In genomic region chr6:53221668-53222005, GRCm38 (mm10) we compare ENCODE assay signal across 28 mouse cellular contexts.
DNase-seq lines count a peak whose midpoint lies in the region; ATAC-seq and TF ChIP-seq lines count a peak whose summit lies in the region.
"Had no signal": no experiment of that assay in that cellular context is flagged by ENCODE, and none has a peak within 500 bp of the region (broad histone marks: within the 10 kb centered on the region; RNA-seq: fewer than 3 reads in every experiment).

No protein-coding gene starts in this region.

- H3K36me3 ChIP-seq in neural tube, embryonic 12.5 days = no peaks in the 10 kb centered on the region
- no peaks in the 10 kb centered on the region for H3K36me3 ChIP-seq in forebrain, postnatal 0 days (ENCODE audit: insufficient read depth)
- no peaks in the 10 kb centered on the region for H3K36me3 ChIP-seq in intestine, embryonic 16.5 days (ENCODE audit: control insufficient read depth, insufficient read depth, low read length)
- H3K36me3 ChIP-seq: embryonic facial prominence, embryonic 12.5 days; heart, embryonic 12.5 days; hindbrain, embryonic 15.5 days; liver, embryonic 12.5 days had no signal

- 27% methylated on average over 4 of the region's 4 CpGs for WGBS in neural tube, embryonic 12.5 days
- 15% methylated on average over 4 of the region's 4 CpGs for WGBS in forebrain, postnatal 0 days
- WGBS in intestine, embryonic 16.5 days = 85% methylated on average over 4 of the region's 4 CpGs

- H3K27ac ChIP-seq in neural tube, embryonic 12.5 days = no peak overlapping the region
- no peak overlapping the region for H3K27ac ChIP-seq in forebrain, postnatal 0 days (ENCODE audit: low read depth, low read length)
- H3K27ac ChIP-seq in intestine, embryonic 16.5 days (ENCODE audit: low read length) = no peak overlapping the region
- H3K27ac ChIP-seq: embryonic facial prominence, embryonic 12.5 days; hindbrain, embryonic 15.5 days; layer of hippocampus, adult 2 months; liver, embryonic 12.5 days had no signal

- H3K9ac ChIP-seq in neural tube, embryonic 12.5 days = no peak overlapping the region
- no peak overlapping the region for H3K9ac ChIP-seq in forebrain, postnatal 0 days
- H3K9ac ChIP-seq in intestine, embryonic 16.5 days (ENCODE audit: low read depth, low read length) = no peak overlapping the region
- H3K9ac ChIP-seq: embryonic facial prominence, embryonic 12.5 days; heart, embryonic 12.5 days; hindbrain, embryonic 15.5 days; liver, embryonic 12.5 days; liver, postnatal 0 days had no signal

- H3K9me3 ChIP-seq in neural tube, embryonic 12.5 days = no peaks in the 10 kb centered on the region
- H3K9me3 ChIP-seq in forebrain, postnatal 0 days (ENCODE audit: low read length) = no peaks in the 10 kb centered on the region
- H3K9me3 ChIP-seq in intestine, embryonic 16.5 days (ENCODE audit: control insufficient read depth, low read length) = no peaks in the 10 kb centered on the region
- H3K9me3 ChIP-seq: embryonic facial prominence, embryonic 12.5 days; heart, embryonic 12.5 days; hindbrain, embryonic 15.5 days; liver, embryonic 12.5 days; megakaryocyte, embryonic 14.5 days had no signal

- peak; percentile 63; the same call in 1 of the 2 replicates for ATAC-seq in neural tube, embryonic 12.5 days (ENCODE audit: low FRiP score, low read depth)
- no peak for ATAC-seq in forebrain, postnatal 0 days
- no peak for ATAC-seq in intestine, embryonic 16.5 days
- ATAC-seq: liver, embryonic 12.5 days; liver, postnatal 0 days had no signal

- H3K4me1 ChIP-seq in neural tube, embryonic 12.5 days = peaks cover 17% of the 10 kb centered on the region
- peaks cover 10% of the 10 kb centered on the region; the same call in 1 of the 2 replicates for H3K4me1 ChIP-seq in forebrain, postnatal 0 days (ENCODE audit: insufficient read depth)
- H3K4me1 ChIP-seq in intestine, embryonic 16.5 days (ENCODE audit: control insufficient read depth, insufficient read depth, low read length) = no peaks in the 10 kb centered on the region
- H3K4me1 ChIP-seq: embryonic facial prominence, embryonic 12.5 days; liver, embryonic 12.5 days had no signal

- TF ChIP-seq CTCF in forebrain, postnatal 0 days (IDR thresholded peaks at IDR 0.05; ENCODE audit: low read depth) = no peak

- no peak overlapping the region for H3K4me2 ChIP-seq in neural tube, embryonic 12.5 days (replicated peaks)
- H3K4me2 ChIP-seq in forebrain, postnatal 0 days (ENCODE audit: low read depth) = 0 out of 2 replicates have a peak overlapping the region, but pooled peaks have one; percentile 26
- H3K4me2 ChIP-seq in intestine, embryonic 16.5 days (ENCODE audit: low read depth, low read length) = no peak overlapping the region
- H3K4me2 ChIP-seq: embryonic facial prominence, embryonic 12.5 days; heart, embryonic 12.5 days; liver, embryonic 12.5 days had no signal

- intact Hi-C loops in heart, postnatal 25 days (cut with DNase I) = no loop called here

- DNase-seq in heart, adult 11 months = peak; percentile 23
- DNase-seq in heart, postnatal 25 days (ENCODE audit: low spot score) = no peak
- DNase-seq in neural tube, embryonic 10.5 days (ENCODE audit: extremely low spot score, low spot score) = no peak
- DNase-seq in forebrain, postnatal 0 days = no peak
- DNase-seq in Muller cell, postnatal 12 days (ENCODE audit: inconsistent ontology term) = no peak
- no peak for DNase-seq in lung, postnatal 36 days
- DNase-seq: adrenal gland, adult 8-10 months; cerebellum, adult 11 months; cerebellum, adult 9-11 months; embryo, embryonic 11 days; gastrocnemius, postnatal 14 days; heart, adult 18-20 months; kidney, adult 2 months; kidney, postnatal 36 days; left cerebral cortex, postnatal 4 days; liver, postnatal 0 days; lung, postnatal 4 days; thymus, adult 2 months; thymus, postnatal 36 days had no signal

- no peak overlapping the region for H3K4me3 ChIP-seq in neural tube, embryonic 12.5 days
- H3K4me3 ChIP-seq in forebrain, postnatal 0 days (ENCODE audit: low read depth, low read length) = no peak overlapping the region
- H3K4me3 ChIP-seq in intestine, embryonic 16.5 days (ENCODE audit: low read length) = no peak overlapping the region
- H3K4me3 ChIP-seq: embryonic facial prominence, embryonic 12.5 days; heart, embryonic 12.5 days; hindbrain, embryonic 15.5 days; layer of hippocampus, adult 2 months; liver, embryonic 12.5 days; megakaryocyte, embryonic 14.5 days had no signal

- no peaks in the 10 kb centered on the region for H3K27me3 ChIP-seq in neural tube, embryonic 12.5 days (replicated peaks)
- H3K27me3 ChIP-seq in forebrain, postnatal 0 days (ENCODE audit: insufficient read depth, low read length) = no peaks in the 10 kb centered on the region
- no peaks in the 10 kb centered on the region for H3K27me3 ChIP-seq in intestine, embryonic 16.5 days (replicated peaks; ENCODE audit: control insufficient read depth, insufficient read depth, low read length)
- H3K27me3 ChIP-seq: CH12.LX; embryonic facial prominence, embryonic 12.5 days; heart, embryonic 12.5 days; hindbrain, embryonic 15.5 days; liver, embryonic 12.5 days had no signal
